Mouse (Mus musculus): ENCODE results near the gene Dcbld1.
"Not testable (repeated sequence)": the region's sequence is repeated elsewhere in the genome, so short reads cannot be mapped to it uniquely, and the experiment has no call there.

The Dcbld1 gene

GRCm38 (mm10) chr10:52302271-52302670 lies 68.9 kb downstream of the Dcbld1 start:
- DNase-seq (ENCODE audit: low spot score in 2 of 2) = no peak

- DNase-seq (ENCODE audit: low spot score in 2 of 2) = no peak
Measured at GRCm38 (mm10) chr10:52304574-52304973, 71.2 kb downstream of the Dcbld1 start.

- no peak for DNase-seq (ENCODE audit: low spot score in 2 of 2)
Measured at GRCm38 (mm10) chr10:52309196-52309595, 75.8 kb downstream of the Dcbld1 start.

- DNase-seq (ENCODE audit: low spot score in 2 of 2) = no peak
Measured at GRCm38 (mm10) chr10:52319506-52320286, 86.3 kb downstream of the Dcbld1 start.

GRCm38 (mm10) chr10:52321918-52322317 lies 88.5 kb downstream of the Dcbld1 start:
- DNase-seq (ENCODE audit: low spot score in 2 of 2) = no peak

- no peak for DNase-seq (ENCODE audit: low spot score in 2 of 2)
Measured at GRCm38 (mm10) chr10:52331007-52331406, 97.6 kb downstream of the Dcbld1 start.

- DNase-seq (ENCODE audit: low spot score in 2 of 2) = not testable (repeated sequence)
Measured at GRCm38 (mm10) chr10:52343324-52343723, 109.9 kb downstream of the Dcbld1 start.

GRCm38 (mm10) chr10:52353184-52353583 lies 119.8 kb downstream of the Dcbld1 start:
- no peak for DNase-seq (ENCODE audit: low spot score in 2 of 2)

- DNase-seq (ENCODE audit: low spot score in 2 of 2) = no peak
Measured at GRCm38 (mm10) chr10:52358467-52358866, 125.0 kb downstream of the Dcbld1 start, which contains the start of gene Gm26741. Gm26741 (plus strand) TSS chr10:52358767.

- no peak for DNase-seq (ENCODE audit: low spot score in 2 of 2)
Measured at GRCm38 (mm10) chr10:52360241-52360735, 126.9 kb downstream of the Dcbld1 start.

- no peak for DNase-seq (ENCODE audit: low spot score in 2 of 2)
Measured at GRCm38 (mm10) chr10:52360862-52361609, 127.6 kb downstream of the Dcbld1 start.

- DNase-seq (ENCODE audit: low spot score in 2 of 2) = peak in 1 of 2 experiments; percentile 28
Measured at GRCm38 (mm10) chr10:52368376-52368775, 135.0 kb downstream of the Dcbld1 start.
